In the genomic region with DNA sequence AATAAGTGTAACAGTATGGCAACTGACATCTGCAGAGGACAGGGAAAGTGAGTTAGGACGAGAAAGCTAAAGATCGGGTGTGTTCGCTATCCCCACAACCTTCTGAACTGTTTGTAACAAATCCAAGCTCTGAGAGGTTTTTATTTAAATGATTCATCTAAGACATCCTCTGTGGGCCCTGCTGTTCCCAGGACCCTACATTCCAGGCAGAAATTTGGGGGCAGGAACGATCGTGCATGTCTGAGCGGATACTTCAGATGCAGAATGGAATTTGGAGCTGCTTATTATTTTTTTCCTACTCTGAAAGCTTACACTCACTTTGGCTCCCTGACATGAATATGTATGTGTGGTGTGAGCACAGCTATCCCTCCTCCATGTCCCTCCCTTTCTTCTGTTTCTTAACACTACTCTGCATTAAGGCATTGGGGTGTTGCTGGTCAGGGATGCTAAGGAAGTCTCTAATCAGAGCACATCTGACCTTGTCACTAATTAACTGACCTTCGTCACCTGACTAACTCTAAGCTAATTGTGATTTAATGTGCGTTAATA, we compare ENCODE assay signal across 25 mouse cellular contexts.
A peak's percentile ranks its signal among the peaks of the same experiment; 100 is the strongest.
DNase-seq lines count a peak whose midpoint lies in the region; ATAC-seq and TF ChIP-seq lines count a peak whose summit lies in the region.
"Had no signal": no experiment of that assay in that cellular context is flagged by ENCODE, and none has a peak within 500 bp of the region (broad histone marks: within the 10 kb centered on the region; RNA-seq: fewer than 3 reads in every experiment).

No protein-coding gene starts in this region.

- WGBS in intestine, embryonic 14.5 days: 47% methylated on average over 8 of the region's 8 CpGs
- 61% methylated on average over 8 of the region's 8 CpGs for WGBS in intestine, postnatal 0 days
- WGBS in lung, embryonic 15.5 days: 49% methylated on average over 8 of the region's 8 CpGs
- WGBS in lung, adult 2 months: 72% methylated on average over 8 of the region's 8 CpGs
- 60% methylated on average over 8 of the region's 8 CpGs for WGBS in limb, embryonic 14.5 days
- WGBS in liver, embryonic 11.5 days: 83% methylated on average over 8 of the region's 8 CpGs

- ATAC-seq in intestine, embryonic 14.5 days (replicated peaks; ENCODE audit: low FRiP score, low TSS enrichment, low read depth): no peak
- no peak for ATAC-seq in intestine, postnatal 0 days
- ATAC-seq in lung, embryonic 15.5 days (ENCODE audit: borderline replicate concordance, extremely low read depth, low FRiP score, low TSS enrichment): no peak
- ATAC-seq in limb, embryonic 14.5 days (ENCODE audit: low FRiP score, low read depth): no peak
- no peak for ATAC-seq in liver, embryonic 11.5 days (replicated peaks; ENCODE audit: low FRiP score)
- no peak for ATAC-seq in erythroid progenitor cell, adult 5-6 weeks (replicated peaks; ENCODE audit: low FRiP score, poor library complexity, severe bottlenecking)
- ATAC-seq: forebrain, embryonic 16.5 days; midbrain, embryonic 16.5 days; Patski had no signal

- TF ChIP-seq CTCF in intestine, postnatal 0 days (IDR thresholded peaks at IDR 0.05; ENCODE audit: low read depth): no peak
- no peak for TF ChIP-seq CTCF in lung, adult 2 months (IDR thresholded peaks at IDR 0.05; ENCODE audit: insufficient read depth, low read length)
- TF ChIP-seq CTCF in embryonic fibroblast, embryonic 13.5 days (IDR thresholded peaks at IDR 0.05; ENCODE audit: borderline replicate concordance, insufficient read depth, low read length): no peak

- 0 out of 2 replicates have a peak, but pooled peaks cover 3% of the 10 kb centered on the region for H3K4me1 ChIP-seq in intestine, embryonic 14.5 days (replicated peaks; ENCODE audit: control insufficient read depth, insufficient read depth, low read length)
- no peaks in the 10 kb centered on the region for H3K4me1 ChIP-seq in intestine, postnatal 0 days (replicated peaks; ENCODE audit: control insufficient read depth, insufficient read depth, low read length)
- peaks cover 11% of the 10 kb centered on the region; the same call in 1 of the 2 replicates for H3K4me1 ChIP-seq in lung, embryonic 15.5 days
- no peaks in the 10 kb centered on the region; the same call in 1 of the 2 replicates for H3K4me1 ChIP-seq in lung, adult 2 months (ENCODE audit: control insufficient read depth, insufficient read depth, low read length)
- peaks cover 4% of the 10 kb centered on the region for H3K4me1 ChIP-seq in embryonic fibroblast, embryonic 13.5 days (ENCODE audit: control insufficient read depth, insufficient read depth, low read length)
- peaks cover 10% of the 10 kb centered on the region for H3K4me1 ChIP-seq in limb, embryonic 14.5 days (ENCODE audit: control insufficient read depth, insufficient read depth, low read length)
- H3K4me1 ChIP-seq in liver, embryonic 11.5 days (replicated peaks; ENCODE audit: control insufficient read depth, insufficient read depth, low read length): no peaks in the 10 kb centered on the region

- H3K27ac ChIP-seq in intestine, embryonic 14.5 days (ENCODE audit: low read depth): peak overlapping the region; percentile 20; the same call in 1 of the 2 replicates
- H3K27ac ChIP-seq in intestine, postnatal 0 days (ENCODE audit: low read depth, low read length): no peak overlapping the region
- H3K27ac ChIP-seq in lung, embryonic 15.5 days: 0 out of 2 replicates have a peak overlapping the region, but pooled peaks have one; percentile 50
- peak overlapping the region; percentile 88 for H3K27ac ChIP-seq in embryonic fibroblast, embryonic 13.5 days (ENCODE audit: insufficient read depth, low read length)
- H3K27ac ChIP-seq in limb, embryonic 14.5 days (replicated peaks; ENCODE audit: low read depth, low read length): no peak overlapping the region
- H3K27ac ChIP-seq in liver, embryonic 11.5 days (ENCODE audit: low read depth, low read length): no peak overlapping the region
- H3K27ac ChIP-seq: embryonic facial prominence, embryonic 12.5 days; forebrain, embryonic 10.5 days; heart, embryonic 15.5 days; hindbrain, embryonic 13.5 days; limb, embryonic 13.5 days; liver, embryonic 15.5 days; midbrain, embryonic 10.5 days had no signal

- H3K9ac ChIP-seq in intestine, embryonic 14.5 days (ENCODE audit: low read length): no peak overlapping the region
- H3K9ac ChIP-seq in intestine, postnatal 0 days (ENCODE audit: low read depth, low read length): no peak overlapping the region
- no peak overlapping the region for H3K9ac ChIP-seq in lung, embryonic 15.5 days
- H3K9ac ChIP-seq in limb, embryonic 14.5 days (ENCODE audit: low read depth, low read length, severe bottlenecking): no peak overlapping the region
- H3K9ac ChIP-seq in liver, embryonic 11.5 days (ENCODE audit: low read depth, low read length): no peak overlapping the region
- H3K9ac ChIP-seq: embryonic facial prominence, embryonic 12.5 days; heart, embryonic 15.5 days; hindbrain, embryonic 13.5 days; limb, embryonic 13.5 days; liver, embryonic 15.5 days had no signal

- no peak overlapping the region for H3K4me2 ChIP-seq in intestine, embryonic 14.5 days (ENCODE audit: low read length)
- no peak overlapping the region for H3K4me2 ChIP-seq in intestine, postnatal 0 days (replicated peaks; ENCODE audit: low read depth)
- no peak overlapping the region for H3K4me2 ChIP-seq in lung, embryonic 15.5 days
- H3K4me2 ChIP-seq in limb, embryonic 14.5 days (replicated peaks; ENCODE audit: low read depth, low read length, severe bottlenecking): no peak overlapping the region
- H3K4me2 ChIP-seq in liver, embryonic 11.5 days: no peak overlapping the region
- H3K4me2 ChIP-seq: embryonic facial prominence, embryonic 12.5 days; heart, embryonic 15.5 days; hindbrain, embryonic 13.5 days; limb, embryonic 13.5 days; liver, embryonic 15.5 days had no signal

- no peaks in the 10 kb centered on the region for H3K27me3 ChIP-seq in intestine, embryonic 14.5 days (replicated peaks; ENCODE audit: control insufficient read depth, insufficient read depth, low read length)
- H3K27me3 ChIP-seq in intestine, postnatal 0 days (replicated peaks; ENCODE audit: control insufficient read depth, insufficient read depth, low read length): no peaks in the 10 kb centered on the region
- H3K27me3 ChIP-seq in lung, embryonic 15.5 days: no peaks in the 10 kb centered on the region
- H3K27me3 ChIP-seq in limb, embryonic 14.5 days (ENCODE audit: control insufficient read depth, insufficient read depth, low read length): no peaks in the 10 kb centered on the region
- no peaks in the 10 kb centered on the region for H3K27me3 ChIP-seq in liver, embryonic 11.5 days (replicated peaks; ENCODE audit: control insufficient read depth, insufficient read depth, low read length)
- H3K27me3 ChIP-seq: embryonic facial prominence, embryonic 12.5 days; heart, embryonic 15.5 days; limb, embryonic 13.5 days; liver, embryonic 15.5 days; Patski had no signal

- DNase-seq in intestine, embryonic 14.5 days (ENCODE audit: low spot score): no peak
- DNase-seq in lung, adult 2 months: no peak
- peak; percentile 50 for DNase-seq in limb, embryonic 14.5 days (ENCODE audit: low spot score)
- DNase-seq in liver, embryonic 11.5 days (ENCODE audit: low spot score): no peak
- DNase-seq: adrenal gland, postnatal 36 days; cerebellum, postnatal 10 days; gastrocnemius, postnatal 36 days; heart, postnatal 36 days; kidney, postnatal 14 days; thymus, adult 18-20 months; thymus, postnatal 4 days had no signal

- no peaks in the 10 kb centered on the region for H3K36me3 ChIP-seq in intestine, embryonic 14.5 days (ENCODE audit: control insufficient read depth, insufficient read depth, low read length)
- H3K36me3 ChIP-seq in intestine, postnatal 0 days (ENCODE audit: control insufficient read depth, insufficient read depth): no peaks in the 10 kb centered on the region
- no peaks in the 10 kb centered on the region for H3K36me3 ChIP-seq in lung, embryonic 15.5 days
- no peaks in the 10 kb centered on the region for H3K36me3 ChIP-seq in limb, embryonic 14.5 days (ENCODE audit: control insufficient read depth, insufficient read depth, low read length)
- H3K36me3 ChIP-seq in liver, embryonic 11.5 days (ENCODE audit: control insufficient read depth, insufficient read depth, low read length): no peaks in the 10 kb centered on the region
- H3K36me3 ChIP-seq: embryonic facial prominence, embryonic 12.5 days; forebrain, embryonic 10.5 days; heart, embryonic 15.5 days; hindbrain, embryonic 13.5 days; limb, embryonic 13.5 days; liver, embryonic 15.5 days; midbrain, embryonic 10.5 days had no signal

- H3K4me3 ChIP-seq in intestine, embryonic 14.5 days (ENCODE audit: low read depth, low read length): no peak overlapping the region
- no peak overlapping the region for H3K4me3 ChIP-seq in intestine, postnatal 0 days (ENCODE audit: low read depth, low read length)
- H3K4me3 ChIP-seq in lung, embryonic 15.5 days: no peak overlapping the region
- H3K4me3 ChIP-seq in lung, adult 2 months (replicated peaks; ENCODE audit: extremely low read depth, low read depth, low read length): no peak overlapping the region
- H3K4me3 ChIP-seq in embryonic fibroblast, embryonic 13.5 days (ENCODE audit: insufficient read depth, low read length): no peak overlapping the region
- no peak overlapping the region for H3K4me3 ChIP-seq in limb, embryonic 14.5 days (replicated peaks; ENCODE audit: low read length)
- no peak overlapping the region for H3K4me3 ChIP-seq in liver, embryonic 11.5 days (ENCODE audit: low read depth, low read length)
- H3K4me3 ChIP-seq: embryonic facial prominence, embryonic 12.5 days; forebrain, embryonic 10.5 days; heart, embryonic 15.5 days; hindbrain, embryonic 13.5 days; limb, embryonic 13.5 days; liver, embryonic 15.5 days; midbrain, embryonic 10.5 days had no signal

- no peak for TF ChIP-seq POLR2A in lung, adult 2 months (IDR thresholded peaks at IDR 0.05; ENCODE audit: borderline replicate concordance, extremely low read depth, low read depth, low read length)
- TF ChIP-seq POLR2A in embryonic fibroblast, embryonic 13.5 days (IDR thresholded peaks at IDR 0.05; ENCODE audit: low read depth, low read length): no peak
- no peak for TF ChIP-seq POLR2A in limb, embryonic 14.5 days (IDR thresholded peaks at IDR 0.05; ENCODE audit: borderline replicate concordance, extremely low read depth, insufficient read depth, insufficient read length)

- H3K9me3 ChIP-seq in intestine, embryonic 14.5 days (ENCODE audit: control insufficient read depth, low read length): no peaks in the 10 kb centered on the region
- no peaks in the 10 kb centered on the region for H3K9me3 ChIP-seq in intestine, postnatal 0 days (ENCODE audit: control insufficient read depth)
- H3K9me3 ChIP-seq in lung, embryonic 15.5 days: no peaks in the 10 kb centered on the region
- no peaks in the 10 kb centered on the region for H3K9me3 ChIP-seq in limb, embryonic 14.5 days (ENCODE audit: control insufficient read depth, low read length)
- H3K9me3 ChIP-seq in liver, embryonic 11.5 days (ENCODE audit: control insufficient read depth, low read length): no peaks in the 10 kb centered on the region
- H3K9me3 ChIP-seq: embryonic facial prominence, embryonic 12.5 days; forebrain, embryonic 10.5 days; heart, embryonic 15.5 days; hindbrain, embryonic 13.5 days; limb, embryonic 13.5 days; liver, embryonic 15.5 days; midbrain, embryonic 10.5 days had no signal

Comparison
In these comparisons a context has a peak if more than half of its experiments do, and no peak if none do; other contexts are left out.
1. H3K27ac ChIP-seq: peak in intestine, embryonic 14.5 days (single experiment), lung, embryonic 15.5 days (single experiment) and embryonic fibroblast, embryonic 13.5 days (single experiment); none in intestine, postnatal 0 days (single experiment), limb, embryonic 14.5 days (single experiment) and liver, embryonic 11.5 days (single experiment).